Mouse (Mus musculus): ENCODE measurements around the gene Maats1.

The Maats1 gene

DNA sequence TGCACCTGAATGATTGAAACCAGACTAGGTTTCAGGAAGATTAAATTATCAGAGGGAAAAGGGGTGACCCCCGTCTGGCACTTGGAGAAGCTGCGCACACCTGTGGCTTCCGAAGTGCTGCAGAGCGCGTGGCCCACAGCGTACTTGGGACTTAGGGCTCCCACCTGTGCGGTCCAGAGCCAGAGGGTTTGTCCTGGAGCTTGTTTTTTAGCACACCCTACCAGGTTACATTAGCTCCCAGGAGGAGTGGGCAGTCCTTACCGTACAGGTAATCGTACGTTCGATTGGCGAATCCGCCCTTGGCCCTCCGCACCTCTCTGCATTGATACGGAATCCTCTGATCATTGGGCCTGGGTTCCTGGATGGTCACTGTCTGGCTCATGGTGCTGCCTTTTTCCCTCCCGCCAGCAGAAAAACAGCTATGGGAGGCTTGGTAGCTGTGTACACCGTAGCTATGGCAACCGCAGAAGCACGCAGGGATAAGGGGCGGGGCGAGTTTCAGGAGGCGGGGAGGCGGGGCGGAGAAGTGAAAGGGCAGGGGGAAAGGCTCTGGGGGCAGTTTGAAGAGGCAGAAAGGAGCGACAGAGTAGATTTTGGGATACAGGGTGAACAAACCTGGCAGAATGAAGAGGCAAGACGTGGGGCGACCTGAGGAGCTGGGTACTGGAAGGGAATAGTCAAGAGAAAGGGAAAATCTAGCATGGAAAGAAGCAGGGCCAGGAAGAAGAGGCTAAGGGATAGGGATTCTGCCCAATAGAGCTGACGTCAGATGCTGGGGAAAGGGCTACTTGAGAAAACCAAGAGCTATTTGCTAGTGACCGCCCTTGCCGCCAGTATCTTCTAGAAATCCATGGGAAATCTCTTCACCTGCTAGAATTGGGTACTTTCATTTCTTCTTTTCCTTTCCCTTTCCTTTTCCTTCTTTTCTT lies at the start of gene Maats1:
TSS of gene Maats1 (minus strand) at position 748 of the 929 bp plus-strand sequence.
- DNase-seq (ENCODE audit: extremely low spot score, low spot score): peak; percentile 89

DNA sequence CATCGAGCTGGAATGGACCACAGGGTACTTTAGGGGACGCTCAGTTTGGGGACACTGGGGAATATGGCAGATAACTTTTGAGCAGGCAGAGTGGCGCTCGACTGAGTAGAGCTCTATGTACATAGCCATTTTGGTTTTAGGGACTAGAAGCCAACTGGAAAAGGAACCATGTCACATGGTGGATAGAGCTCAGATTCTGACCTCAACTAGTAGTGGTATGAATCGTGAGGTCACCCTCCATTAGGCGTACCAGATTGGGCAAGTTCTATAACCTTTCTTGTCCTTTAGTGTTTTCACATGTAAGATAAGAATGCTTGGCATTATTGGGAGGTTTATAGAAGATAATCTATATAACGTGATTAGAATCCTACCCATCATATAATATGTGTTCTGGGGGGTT lies 48.4 kb upstream of the Maats1 start:
- DNase-seq (ENCODE audit: extremely low spot score, low spot score): no peak

DNA sequence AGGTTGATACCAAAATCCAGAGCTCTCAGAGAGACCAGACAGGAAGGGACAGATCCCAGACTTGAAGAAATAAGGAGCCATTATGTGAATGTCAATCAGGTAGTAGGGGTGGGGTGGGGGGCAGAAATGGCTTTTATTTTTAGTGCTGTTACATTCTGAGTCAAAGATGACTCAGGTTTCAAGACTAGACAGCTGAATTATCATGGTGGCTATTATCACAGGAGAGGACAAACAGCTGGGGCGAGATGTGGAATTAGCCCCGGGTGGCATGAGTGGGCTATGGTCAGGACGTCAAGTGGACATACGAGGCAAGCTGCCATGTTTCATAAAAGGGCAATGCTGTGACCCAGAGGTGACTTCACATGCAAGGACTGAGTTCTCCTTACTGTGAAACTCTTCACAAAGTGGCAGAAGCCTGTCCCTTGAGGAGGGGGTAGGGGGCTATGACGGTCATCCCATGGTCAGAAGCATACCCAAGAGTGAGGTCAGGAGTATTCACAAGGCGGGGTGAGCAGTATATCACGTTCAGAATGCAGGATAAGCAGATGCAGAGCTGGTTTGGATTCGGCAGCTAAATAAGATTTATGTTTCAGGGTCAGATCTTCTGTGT lies 47.4 kb upstream of the Maats1 start:
- DNase-seq (ENCODE audit: extremely low spot score, low spot score): no peak

DNA sequence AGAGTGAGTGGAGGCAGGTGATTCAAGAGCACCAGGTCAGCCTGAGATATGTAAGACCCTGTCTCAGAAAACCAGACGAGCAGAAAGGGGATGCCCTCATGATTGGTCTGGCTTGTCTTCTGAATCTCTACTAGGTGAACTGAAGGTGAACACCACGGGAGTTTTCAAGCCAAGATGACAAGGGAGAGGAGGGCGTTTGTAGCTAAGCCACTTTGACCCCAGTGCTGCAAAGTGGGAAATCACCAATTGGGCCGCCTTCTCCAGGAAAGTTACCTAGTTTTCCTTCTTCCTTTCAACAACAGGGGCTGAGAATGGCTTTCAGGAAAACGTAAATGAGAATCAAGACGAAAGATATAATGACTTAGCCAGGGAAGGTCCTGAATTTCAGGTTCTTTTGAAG lies 46.8 kb upstream of the Maats1 start:
- no peak for DNase-seq (ENCODE audit: extremely low spot score, low spot score)

DNA sequence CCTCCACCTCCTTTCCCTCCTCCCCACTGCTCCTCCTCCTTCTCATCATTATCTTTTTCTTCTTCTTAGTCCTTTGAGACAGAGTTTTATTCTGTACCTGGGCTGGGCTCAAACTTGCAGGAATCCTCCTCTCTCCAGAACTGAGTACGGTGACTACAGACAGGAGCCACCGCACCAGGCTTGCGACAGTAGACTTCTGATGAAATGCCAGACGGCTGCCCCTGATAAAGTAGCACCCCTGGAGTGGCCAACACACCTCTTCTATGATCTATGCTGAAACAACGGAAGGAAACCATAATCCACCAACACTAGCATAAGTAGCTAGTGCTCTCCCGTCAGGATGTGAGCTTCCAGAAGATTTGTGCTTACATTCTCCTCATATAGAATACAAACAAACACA lies 45.4 kb upstream of the Maats1 start:
- no peak for DNase-seq (ENCODE audit: extremely low spot score, low spot score)

DNA sequence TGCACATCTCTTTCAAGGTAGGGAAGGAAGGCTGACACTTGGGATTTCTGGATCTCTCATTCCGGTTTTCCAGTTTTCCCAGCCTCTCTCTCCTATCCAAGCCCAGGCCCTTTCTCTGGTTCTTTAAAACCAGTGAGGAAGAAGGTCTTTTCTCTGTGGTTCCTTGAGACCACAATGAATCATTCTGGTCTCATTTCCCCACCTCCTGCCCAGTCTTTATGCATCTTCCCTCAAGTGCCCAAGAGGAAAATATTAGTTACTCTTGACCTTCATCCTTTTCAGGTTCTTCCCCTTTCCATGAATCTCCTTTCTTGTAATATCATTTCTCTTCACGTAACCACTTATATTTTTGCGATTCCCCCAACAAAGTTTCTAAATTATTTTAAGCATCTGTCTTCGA lies 43.8 kb upstream of the Maats1 start:
- no peak for DNase-seq (ENCODE audit: extremely low spot score, low spot score)

DNA sequence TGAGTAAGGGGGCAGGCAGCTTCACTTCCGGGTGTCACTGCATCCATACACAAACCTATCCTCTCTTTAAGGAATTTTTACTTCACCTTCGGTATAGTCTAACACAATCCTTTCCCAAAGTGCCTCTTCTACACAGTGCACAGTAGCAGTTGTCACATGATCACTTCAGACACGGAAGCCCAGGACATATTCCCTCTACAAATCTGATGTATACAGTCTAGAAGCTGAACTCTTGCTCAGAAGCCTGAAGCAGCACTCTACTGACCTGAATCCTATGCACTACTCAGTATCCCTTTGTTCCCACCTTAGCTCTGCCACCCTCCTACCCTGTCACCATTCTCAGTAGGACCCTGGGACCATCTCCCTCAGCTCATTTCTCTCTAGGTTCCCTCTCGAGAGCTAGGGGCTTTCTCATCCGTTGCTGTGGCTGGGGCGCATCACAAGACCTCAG lies 43.3 kb upstream of the Maats1 start:
- no peak for DNase-seq (ENCODE audit: extremely low spot score, low spot score)

DNA sequence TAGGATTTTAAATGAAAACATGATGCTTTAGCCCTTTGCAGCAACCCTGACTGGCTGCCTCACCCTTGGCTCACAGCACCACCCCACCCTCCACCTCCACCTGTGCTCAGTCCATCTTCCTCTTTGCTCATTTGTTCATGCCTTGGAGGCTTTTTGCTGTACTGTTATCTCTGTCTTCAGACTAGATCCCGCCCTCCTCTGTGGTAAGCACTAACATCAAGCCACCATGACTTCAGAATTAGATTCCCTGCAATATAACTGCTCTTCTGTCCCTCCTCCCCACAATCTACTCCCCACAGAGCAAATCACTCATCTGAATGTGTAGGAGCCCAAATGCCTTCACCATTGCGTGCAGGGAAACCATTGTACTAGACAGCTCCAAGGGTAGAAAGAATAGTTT lies 41.7 kb upstream of the Maats1 start:
- DNase-seq (ENCODE audit: extremely low spot score, low spot score): no peak

DNA sequence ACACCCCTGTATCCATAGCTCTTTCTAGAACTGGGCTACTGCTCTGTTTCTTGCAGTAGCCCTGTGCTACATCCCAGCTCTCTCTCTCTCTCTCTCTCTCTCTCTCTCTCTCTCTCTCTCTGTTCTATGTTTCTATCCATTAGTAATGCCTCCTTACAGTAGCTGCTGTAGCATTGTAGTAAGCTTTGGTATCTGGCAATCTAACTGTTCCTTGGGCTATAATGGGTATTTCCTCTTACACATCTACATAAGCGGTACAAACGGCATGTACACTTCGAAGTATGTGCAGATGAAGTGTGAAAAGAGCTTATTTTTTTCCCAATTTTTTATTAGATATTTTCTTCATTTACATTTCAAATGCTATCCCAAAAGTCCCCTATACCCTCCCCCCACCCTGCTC lies 38.0 kb upstream of the Maats1 start:
- DNase-seq (ENCODE audit: extremely low spot score, low spot score): no peak

DNA sequence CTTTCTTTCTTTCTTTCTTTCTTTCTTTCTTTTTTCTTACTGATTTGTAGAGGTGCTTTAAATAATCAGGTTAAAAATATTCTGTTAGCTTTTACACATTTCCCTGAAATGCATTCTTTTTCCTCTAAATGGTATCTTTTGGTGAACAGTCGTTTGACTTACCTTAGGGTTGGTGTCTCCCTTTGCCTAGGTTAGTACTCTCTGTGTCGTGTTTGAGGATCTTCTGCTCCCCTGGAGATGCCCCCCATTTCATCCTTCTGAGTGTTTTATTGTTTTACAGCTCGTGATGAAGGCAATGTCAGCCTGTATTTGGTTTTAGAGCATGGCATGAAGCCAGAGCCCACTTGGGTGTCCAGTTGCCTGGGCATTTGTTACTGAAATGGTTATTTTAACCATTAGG lies 37.5 kb upstream of the Maats1 start:
- DNase-seq (ENCODE audit: extremely low spot score, low spot score): no peak

DNA sequence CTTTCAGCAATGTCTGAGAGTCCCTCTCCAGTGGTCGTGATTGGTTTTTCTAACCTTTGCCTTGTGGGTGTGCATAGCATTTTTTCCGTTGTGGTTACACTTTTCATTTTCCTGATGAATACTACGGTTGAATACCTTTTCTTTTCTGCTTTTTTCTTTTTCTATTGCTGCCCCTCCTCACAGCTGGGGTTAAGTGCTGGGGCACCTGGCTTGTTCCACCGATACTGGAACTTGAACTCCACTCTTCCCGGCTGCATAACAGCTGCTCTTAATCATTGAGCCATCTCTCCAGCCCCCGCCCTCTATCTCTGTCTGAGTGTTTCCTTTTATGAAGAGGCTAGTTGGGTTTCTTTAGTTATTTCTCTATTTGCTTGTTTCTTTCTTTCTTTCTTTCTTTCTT lies 37.1 kb upstream of the Maats1 start:
- DNase-seq (ENCODE audit: extremely low spot score, low spot score): no peak

DNA sequence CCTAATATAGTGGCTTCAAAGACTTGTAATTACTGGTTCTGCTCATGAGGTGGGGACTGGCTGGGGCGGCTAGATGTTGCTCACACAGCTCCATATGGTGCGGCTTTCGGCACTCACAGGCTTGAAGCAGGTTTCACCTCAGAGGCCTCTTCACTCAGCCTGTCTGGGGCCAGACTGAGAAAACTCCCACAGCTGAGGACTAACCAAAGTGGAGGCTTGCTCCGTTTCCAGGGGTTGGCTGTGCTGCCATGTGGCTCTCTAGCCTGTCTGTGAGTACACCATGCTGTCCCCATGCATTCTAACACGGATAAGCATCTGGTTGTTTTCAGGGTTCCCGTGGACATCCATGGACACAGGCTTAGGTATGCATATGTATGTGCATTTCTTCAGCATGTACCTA lies 36.6 kb upstream of the Maats1 start:
- no peak for DNase-seq (ENCODE audit: extremely low spot score, low spot score)

DNA sequence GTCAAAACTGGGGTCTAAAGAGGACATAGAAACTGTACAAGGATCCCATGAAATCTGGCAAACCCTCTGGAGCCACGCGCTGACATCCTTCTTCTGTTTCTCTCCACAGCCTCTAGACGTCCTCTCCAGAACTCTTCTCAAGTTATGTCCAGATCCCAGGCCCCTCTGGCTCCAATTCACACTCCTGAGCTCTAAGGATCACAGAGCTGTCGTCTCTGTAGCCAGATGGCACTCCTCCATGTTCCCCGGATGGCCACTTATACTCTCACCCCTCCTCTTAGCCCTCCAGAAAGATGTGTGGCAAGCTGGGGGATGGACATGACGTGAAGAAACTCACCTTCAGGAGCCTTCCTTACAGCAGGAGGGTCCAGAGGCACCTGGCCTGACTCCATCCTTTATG lies 35.6 kb upstream of the Maats1 start:
- DNase-seq (ENCODE audit: extremely low spot score, low spot score): no peak

DNA sequence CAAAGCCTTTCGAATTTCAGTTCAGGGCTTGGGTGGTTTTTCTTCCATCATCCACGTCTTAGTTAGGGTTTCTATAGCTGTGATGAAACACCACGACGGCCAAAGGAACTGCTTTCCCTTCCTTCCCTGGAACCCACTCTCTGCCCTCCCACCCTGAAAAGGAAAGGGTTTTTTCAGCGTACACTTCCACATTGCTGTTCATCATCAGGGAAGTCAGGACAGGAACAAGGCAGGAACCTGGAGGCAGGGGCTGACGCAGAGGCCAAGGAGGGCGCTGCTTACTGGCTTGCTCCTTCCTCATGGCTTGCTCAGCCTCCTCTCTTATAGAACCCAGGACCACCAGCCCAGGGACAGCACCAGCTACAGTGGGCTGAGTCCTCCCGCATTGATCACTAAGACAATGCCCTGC lies 34.9 kb upstream of the Maats1 start:
- no peak for DNase-seq (ENCODE audit: extremely low spot score, low spot score)

DNA sequence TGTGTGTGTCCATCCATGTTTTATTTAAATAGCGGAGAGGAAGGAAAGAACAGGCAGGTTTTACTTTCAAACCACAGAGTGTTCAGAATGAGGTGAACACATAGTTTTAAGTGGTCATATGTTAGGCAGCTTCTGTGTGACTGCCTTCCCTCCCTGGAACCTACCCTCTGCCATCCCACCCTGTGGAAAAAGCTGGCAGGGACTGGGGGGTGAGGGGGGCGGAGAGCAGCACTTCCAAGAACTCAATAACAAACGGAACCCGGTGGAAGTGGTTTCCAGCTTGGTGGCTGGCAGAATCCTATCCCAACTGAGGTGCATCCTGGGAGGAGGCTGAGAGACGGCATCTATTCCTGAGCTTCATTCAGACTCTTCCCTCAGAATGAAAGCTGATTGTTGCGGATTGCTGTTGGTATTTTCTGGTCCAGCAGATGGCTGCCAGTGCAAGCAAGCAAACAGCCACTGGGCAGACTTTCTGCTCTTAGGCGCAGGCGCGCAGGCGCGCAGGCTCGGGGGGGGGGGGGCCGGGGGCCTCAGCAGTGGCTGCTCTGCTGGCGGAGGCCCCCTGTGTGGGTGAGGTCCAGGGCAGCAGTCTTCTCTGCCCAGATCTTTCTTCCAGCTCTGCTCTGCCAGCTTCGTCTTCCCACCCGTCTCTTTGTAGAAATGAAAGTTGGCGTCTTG lies 34.4 kb upstream of the Maats1 start:
- DNase-seq (ENCODE audit: extremely low spot score, low spot score): peak; percentile 52

DNA sequence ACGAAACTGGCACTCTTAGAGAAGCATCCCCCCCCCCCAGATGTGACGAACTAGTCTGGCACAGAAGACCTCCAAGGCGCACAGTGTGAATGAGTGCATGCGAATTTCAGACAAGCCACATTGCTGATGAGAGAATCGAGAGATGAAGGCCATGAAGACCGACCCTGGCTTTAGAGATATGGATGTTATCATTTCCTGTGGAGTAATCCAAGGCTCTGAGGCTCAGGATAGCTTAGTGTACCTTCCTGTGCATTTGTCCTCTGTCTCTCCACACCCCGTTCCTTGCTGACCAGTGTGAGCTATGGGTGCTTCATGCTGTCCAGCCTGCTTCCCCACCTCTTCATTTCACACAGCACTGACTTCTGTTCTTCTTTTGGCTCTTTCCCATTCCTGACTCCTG lies 33.2 kb upstream of the Maats1 start:
- DNase-seq (ENCODE audit: extremely low spot score, low spot score): no peak

DNA sequence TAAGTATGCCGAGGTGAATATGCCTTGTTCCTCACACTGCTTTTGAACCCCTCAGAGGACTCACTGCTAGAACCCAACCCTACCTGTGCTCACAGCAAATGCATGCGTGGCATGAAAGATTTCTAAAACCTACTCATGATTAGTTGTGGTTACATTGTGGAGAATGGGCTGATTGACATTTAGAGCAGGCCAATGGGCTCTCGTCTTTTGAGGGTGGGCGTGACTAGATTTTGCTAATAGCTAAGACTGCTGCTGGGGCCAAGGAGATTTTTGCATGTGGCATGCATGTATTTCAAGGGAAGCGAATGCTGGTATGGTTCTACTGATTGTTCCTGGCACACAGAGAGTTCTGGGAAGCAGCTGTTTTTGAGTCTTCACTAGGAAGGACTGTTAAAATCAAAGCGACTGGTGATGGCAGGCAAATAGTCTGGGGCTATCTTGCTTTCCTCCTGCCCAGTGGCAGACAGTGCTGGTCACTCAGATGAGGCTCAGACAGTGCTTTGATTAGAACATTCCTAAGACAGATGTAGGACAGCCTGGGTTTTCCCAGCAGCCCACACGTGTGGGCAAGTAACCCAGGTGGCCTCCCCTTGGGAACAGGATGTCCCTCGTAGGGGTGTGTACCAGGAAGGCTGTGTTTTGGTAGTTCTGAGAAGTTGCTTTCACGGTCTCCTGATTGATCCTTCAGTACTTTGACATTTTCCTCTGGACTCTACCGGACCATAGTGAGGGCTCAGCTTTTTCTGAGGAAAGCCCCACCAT lies 32.6 kb upstream of the Maats1 start:
- no peak for DNase-seq (ENCODE audit: extremely low spot score, low spot score)

DNA sequence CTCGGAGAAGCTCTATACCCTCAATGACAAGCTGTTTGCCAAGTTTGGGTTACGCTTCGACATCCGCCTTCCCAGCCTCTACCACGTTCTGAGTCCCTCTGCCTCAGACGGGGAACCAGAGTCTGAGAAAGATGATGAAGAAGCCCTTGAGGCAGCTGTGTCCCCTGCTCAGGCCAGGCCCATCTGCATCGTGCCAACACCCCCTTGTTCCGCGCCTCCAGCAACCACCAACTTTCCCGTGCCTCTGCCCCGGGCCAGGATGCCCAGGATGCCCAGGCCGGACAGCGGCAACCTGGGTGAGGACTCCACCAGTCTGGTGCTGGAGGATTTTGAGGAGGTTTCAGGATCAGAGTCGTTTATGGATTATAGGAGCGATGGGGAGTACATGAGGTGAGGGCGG lies 32.0 kb upstream of the Maats1 start:
- DNase-seq (ENCODE audit: extremely low spot score, low spot score): no peak

DNA sequence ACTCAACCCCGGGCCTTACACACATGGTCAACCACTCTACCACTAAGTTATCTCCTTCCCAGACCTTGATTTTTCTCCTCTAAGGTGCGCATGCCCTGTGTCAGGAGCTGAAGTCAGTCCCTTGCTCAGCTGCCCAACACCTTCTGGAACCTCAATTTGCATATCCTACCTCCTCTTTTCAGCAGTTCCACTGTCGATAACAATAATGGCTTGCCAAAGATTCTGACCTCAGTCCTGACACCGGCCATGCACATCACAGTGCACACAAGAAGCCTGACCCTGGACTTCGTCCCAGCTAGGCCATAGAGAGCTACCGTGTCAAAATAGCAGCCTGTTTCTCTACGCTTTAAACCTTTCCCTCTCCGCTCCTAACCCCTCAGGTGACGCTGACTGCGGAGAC lies 31.5 kb upstream of the Maats1 start:
- no peak for DNase-seq (ENCODE audit: extremely low spot score, low spot score)

DNA sequence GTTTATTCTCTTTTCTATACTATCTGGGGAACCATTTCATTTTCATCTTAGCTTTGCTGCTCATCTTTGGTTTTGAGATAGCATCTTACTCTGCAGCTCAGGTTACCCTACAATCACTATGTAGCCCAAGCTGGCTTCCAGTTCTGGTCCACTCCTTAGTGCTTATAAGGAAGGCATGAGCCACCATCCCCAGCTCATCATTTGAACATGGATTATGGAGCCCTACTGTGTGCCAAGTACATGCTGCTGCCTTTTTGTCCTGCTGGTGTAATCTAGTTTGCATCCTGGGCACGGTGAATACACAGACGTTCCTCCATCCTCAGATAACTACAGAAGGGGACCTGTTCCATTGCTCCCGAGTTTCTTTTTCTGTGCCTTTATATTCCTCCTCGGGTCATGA lies 30.9 kb upstream of the Maats1 start:
- no peak for DNase-seq (ENCODE audit: extremely low spot score, low spot score)

DNA sequence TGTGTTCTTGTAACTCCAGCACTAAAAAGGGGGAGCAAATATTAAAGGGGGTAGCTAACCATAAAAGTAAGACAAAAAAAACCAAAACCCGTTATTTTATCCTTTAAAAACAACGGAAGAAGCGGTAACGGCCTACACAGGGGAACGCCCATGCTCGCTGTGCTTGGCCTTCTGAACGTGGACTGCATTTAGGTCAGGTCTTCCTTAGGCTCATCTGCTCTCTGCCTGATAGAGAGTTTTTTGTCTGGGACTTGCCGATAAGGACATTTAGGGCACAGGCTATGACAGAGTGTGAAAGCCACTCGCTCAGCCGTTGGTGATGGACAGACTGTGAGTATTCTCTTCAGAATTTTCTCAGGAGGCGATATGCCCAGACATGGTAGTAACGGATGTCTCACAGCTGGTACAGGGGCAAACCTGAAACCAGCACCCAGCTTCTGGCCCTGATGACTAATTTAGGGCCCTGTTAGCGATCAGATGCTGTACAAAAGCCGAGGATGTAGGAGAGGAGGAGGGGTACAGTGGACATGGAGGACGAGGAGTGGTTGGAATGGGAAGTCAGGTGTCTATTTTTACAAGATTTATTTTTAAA lies 29.9 kb upstream of the Maats1 start:
- DNase-seq (ENCODE audit: extremely low spot score, low spot score): no peak
